Mouse (Mus musculus): ENCODE results near the gene Akap13.

DNA sequence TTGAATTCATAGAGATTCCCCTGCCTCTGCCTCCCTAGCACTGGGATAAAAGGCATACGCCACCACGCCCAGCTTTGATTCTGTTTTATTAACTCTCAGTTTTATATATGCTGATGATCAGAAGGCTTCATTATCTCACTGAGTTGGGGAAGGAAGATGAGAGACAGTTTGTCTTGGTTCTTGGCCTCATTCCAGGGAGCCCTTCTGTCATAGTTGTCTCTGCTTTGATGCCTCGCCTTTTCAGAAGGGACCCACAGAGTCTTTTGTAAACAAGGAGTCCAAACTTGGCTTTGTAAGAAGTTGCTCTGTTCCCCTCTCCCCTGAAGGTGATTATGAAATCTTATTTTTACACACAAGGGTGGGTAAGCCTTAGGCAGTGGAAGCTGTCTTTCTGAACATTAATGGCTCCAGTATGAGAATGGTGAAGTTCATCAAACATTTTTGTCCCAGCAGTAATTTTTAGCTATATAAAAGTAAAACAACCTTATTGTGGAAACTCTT lies 40.7 kb downstream of the Akap13 start:
- TF ChIP-seq ZKSCAN1 (IDR thresholded peaks at IDR 0.05; ENCODE audit: borderline replicate concordance, low read depth, low read length), result no peak
- no peak for TF ChIP-seq USF1 (IDR thresholded peaks at IDR 0.05; ENCODE audit: low read depth, low read length)
- TF ChIP-seq POLR2A (IDR thresholded peaks at IDR 0.05; ENCODE audit: low read depth, low read length), result no peak
- TF ChIP-seq MAX (IDR thresholded peaks at IDR 0.05; ENCODE audit: low read length), result no peak
- no peak for TF ChIP-seq MXI1 (IDR thresholded peaks at IDR 0.05; ENCODE audit: low read depth, low read length)
- no peak for TF ChIP-seq CTCF (conservative IDR thresholded peaks at IDR 0.05 in 1 of 2, IDR thresholded peaks at IDR 0.05 in 1 of 2; ENCODE audit: low read depth in 2 of 2, low read length in 2 of 2)
